Mouse (Mus musculus) brown adipose tissue, adult 24 weeks (tissue): ENCODE results near the gene Klf15. TPM values are rescaled to one million over a fixed set of nuclear protein-coding genes. Genes with fewer than 3 reads are reported as not detected.
A peak's percentile ranks its signal among the peaks of the same experiment; 100 is the strongest.

Experiments used
- H3K27ac ChIP-seq: fragments of 200-500 bp; replicated peaks from 2 replicates; pipeline ENCODE4 v1.5.1; 2012; ENCODE audit warnings: low read depth, mild to moderate bottlenecking, low read length
- H3K4me1 ChIP-seq: fragments of 200-500 bp; 2 replicates; pipeline ENCODE4 v1.6.1; 2012; ENCODE audit warnings: low read length, mixed read lengths; ENCODE audit not compliant: control insufficient read depth, insufficient read depth, insufficient read length
- H3K4me3 ChIP-seq: fragments of 200-500 bp; 2 replicates; pipeline ENCODE4 v1.5.1; 2012; ENCODE audit warnings: low read depth, mild to moderate bottlenecking, low read length, moderate library complexity; ENCODE audit not compliant: insufficient read depth
- polyA plus RNA-seq: library from polyadenylated mRNA; stranded (reverse); fragments of >200 nt; gene quantifications from 2 replicates; pipeline ENCODE4 v1.2.4, GENCODE M21; 2012; ENCODE audit not compliant: missing spikeins, insufficient read depth, insufficient read length

The Klf15 gene
- polyA plus RNA-seq, 1 experiment: 14.5 TPM

DNA sequence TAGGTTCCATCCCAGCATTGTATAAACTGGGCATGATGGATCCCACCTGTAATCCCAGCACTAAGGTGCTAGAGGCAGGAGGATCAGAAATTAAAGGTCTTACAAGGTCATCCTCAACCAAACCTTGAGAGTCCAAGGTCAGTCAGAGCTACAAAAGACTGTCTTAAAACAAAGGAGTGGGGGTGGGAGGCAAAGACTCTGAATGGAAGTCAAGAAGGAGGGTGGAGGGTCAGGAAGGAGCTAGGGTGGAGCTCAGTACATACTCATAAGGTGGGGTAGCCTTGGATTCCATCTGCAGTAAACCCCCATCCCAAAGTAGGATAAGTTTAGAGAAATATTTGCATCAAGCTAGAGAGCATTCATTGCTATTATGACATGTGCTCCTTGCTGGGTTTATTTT is 9.8 kb upstream of the Klf15 start:
- Histone ChIP-seq H3K4me1 (no peaks in the 10 kb centered on the region), H3K27ac (no peak overlapping the region), H3K4me3 (no peak overlapping the region)

GRCm38 (mm10) chr6:90453751-90454150 is 8.6 kb upstream of the Klf15 start:
- Histone ChIP-seq H3K4me3 (no peak overlapping the region), H3K4me1 (no peaks in the 10 kb centered on the region), H3K27ac (no peak overlapping the region)

GRCm38 (mm10) chr6:90457421-90457820 is 5.0 kb upstream of the Klf15 start:
- H3K4me1 ChIP-seq: no peaks in the 10 kb centered on the region
- H3K27ac ChIP-seq: no peak overlapping the region
- no peak overlapping the region for H3K4me3 ChIP-seq

GRCm38 (mm10) chr6:90461181-90461580 is 1.2 kb upstream of the Klf15 start:
- Histone ChIP-seq H3K4me1 (peaks cover 17% of the 10 kb centered on the region), H3K27ac (no peak overlapping the region), H3K4me3 (no peak overlapping the region)

DNA sequence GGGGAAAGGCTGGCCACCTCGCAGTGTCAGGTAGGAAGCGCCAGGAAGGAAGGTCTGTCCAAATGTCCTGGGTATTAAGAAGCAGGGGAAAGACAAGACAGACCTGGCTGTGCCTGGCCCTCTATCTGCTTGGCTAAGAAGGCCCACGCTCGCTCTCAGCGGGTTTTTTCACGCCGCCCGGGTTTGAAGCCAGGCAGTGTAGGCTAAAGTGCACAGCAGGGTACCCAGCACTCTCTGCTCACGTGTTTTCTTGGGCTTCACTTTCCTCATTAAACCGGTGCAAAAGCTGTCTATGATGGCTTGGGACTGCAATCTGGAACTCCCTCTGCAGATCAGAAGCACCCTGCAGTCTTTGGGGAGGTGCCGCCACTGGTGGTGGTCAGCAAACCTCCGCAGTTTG is 605 bp upstream of the Klf15 start:
- Histone ChIP-seq H3K4me3 (peak overlapping the region; percentile 60), H3K27ac (no peak overlapping the region), H3K4me1 (peaks cover 22% of the 10 kb centered on the region)

DNA sequence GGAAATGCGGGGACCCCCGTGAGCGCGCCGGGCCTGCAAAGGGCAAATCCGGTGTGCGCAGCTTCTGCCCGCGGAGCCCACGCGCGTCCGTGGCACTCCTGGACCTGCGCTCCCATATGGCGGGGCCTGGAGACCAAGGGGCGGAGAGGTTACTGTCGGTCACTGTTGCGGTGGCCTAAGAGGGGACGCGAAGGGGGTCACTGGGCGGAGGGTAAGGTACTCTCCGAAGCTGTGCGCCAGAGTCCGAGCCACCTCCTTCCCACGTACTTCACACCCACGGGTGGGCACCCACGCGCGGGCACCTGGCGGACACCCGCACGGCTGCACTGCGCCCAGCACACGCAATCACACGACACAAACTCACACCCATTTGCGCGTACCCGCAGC is 458 bp downstream of the Klf15 start:
- peaks cover 30% of the 10 kb centered on the region for H3K4me1 ChIP-seq
- H3K4me3 ChIP-seq: peak overlapping the region; percentile 60
- peak overlapping the region; percentile 52 for H3K27ac ChIP-seq

DNA sequence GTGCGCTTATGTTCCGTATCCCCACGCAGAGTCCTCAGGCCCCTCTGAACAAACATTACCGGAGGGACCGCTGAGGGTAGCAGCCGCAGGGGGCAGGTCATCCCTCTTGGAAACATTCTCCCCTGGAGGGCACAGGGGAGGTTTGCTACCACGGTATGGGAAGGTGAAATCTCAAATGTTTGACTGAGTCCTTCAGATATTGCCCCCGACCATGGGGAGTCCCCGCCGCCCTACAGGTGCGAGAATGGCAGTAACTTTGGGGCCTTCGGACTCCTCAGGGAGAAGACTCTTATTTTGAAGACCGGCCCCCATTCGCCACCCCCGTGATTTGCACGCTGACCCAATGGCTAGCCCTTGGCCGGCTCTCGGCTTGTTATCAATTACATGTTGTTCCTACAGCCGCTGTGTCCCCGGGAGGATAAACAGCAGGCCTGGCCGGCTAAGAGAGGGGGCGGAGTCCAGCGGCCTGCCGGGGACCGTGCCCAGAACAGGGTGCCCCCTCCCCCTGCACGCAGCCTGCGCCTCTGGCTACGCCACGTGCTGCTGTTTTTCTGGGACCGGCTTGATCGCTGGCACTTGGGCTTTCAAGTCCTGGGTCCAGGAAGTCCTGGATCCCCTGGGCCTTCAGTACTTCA is 969 bp downstream of the Klf15 start:
- Histone ChIP-seq H3K4me1 (peaks cover 33% of the 10 kb centered on the region), H3K4me3 (peak overlapping the region; percentile 60), H3K27ac (peak overlapping the region; percentile 52)

GRCm38 (mm10) chr6:90463890-90464421 is 1.6 kb downstream of the Klf15 start:
- H3K27ac ChIP-seq: 0 out of 2 replicates have a peak overlapping the region, but pooled peaks have one; percentile 4
- H3K4me1 ChIP-seq: peaks cover 33% of the 10 kb centered on the region
- peak overlapping the region; percentile 60 for H3K4me3 ChIP-seq

DNA sequence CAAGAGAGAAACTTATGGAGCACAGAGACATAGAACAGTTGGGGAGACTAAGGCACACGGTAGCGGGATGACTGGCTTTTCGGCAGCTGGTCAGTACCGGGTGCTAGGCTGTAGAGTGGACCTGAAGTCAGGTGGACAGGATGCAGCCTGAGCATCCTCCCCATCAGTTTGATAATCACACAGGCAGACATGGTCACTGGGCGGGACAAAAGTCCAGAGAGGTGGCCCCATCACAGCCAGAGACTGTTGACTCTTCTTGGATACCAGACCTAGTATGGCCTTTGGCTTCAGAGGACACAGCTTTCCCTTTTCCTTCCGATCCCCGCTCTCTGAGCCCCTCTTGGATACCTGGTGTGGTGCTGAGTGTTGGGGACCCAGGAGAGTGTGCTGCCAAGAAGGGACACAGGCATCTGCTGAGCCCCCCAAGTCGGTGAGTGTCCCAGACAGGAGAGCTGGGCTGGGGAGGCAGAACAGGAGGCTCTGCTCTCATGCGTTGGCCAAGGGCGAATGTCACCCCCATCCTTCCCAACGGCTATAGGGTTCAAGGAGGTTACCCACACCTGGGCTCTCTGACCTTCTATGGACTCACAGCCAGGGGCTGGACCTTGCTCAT is 2.8 kb downstream of the Klf15 start:
- H3K27ac ChIP-seq: no peak overlapping the region
- H3K4me3 ChIP-seq: no peak overlapping the region
- peaks cover 38% of the 10 kb centered on the region for H3K4me1 ChIP-seq

- H3K4me3 ChIP-seq: no peak overlapping the region
- H3K4me1 ChIP-seq: peaks cover 47% of the 10 kb centered on the region
- peak overlapping the region; percentile 39 for H3K27ac ChIP-seq
These were observed 3.7 kb downstream of the Klf15 start for GRCm38 (mm10) chr6:90466079-90466478.

DNA sequence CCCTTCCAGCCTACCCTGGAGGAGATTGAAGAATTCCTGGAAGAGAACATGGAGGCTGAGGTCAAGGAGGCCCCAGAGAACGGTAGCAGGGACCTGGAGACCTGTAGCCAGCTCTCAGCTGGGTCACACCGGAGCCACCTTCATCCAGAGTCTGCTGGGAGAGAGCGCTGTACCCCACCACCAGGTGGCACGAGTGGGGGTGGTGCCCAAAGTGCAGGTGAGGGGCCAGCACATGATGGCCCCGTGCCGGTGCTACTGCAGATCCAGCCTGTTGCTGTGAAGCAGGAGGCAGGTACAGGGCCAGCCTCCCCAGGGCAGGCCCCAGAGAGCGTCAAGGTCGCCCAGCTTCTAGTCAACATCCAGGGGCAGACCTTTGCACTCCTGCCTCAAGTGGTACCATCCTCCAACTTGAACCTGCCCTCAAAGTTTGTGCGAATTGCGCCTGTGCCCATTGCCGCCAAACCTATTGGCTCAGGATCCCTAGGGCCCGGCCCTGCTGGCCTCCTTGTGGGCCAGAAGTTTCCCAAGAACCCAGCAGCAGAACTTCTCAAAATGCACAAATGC is 4.6 kb downstream of the Klf15 start:
- peaks cover 54% of the 10 kb centered on the region for H3K4me1 ChIP-seq
- no peak overlapping the region for H3K27ac ChIP-seq

DNA sequence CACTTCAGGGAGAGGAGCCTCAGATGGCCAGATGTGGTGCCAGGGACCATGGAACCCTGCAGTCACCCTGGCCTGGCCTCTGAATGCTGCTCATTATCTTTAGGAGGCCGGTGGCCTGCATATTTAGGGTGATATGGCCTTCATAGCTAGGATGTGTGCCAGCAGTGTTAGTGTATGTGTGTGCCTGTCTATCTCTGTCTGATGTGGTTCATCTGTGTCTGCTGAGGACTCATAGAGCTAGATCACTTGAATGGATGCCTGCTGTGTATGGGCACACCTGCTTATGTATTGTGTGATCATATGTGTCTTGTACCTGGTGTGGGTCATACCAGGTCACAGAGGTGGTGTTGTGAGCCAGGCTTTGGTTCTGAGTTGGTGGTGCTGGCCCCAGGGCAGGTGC is 5.8 kb downstream of the Klf15 start:
- peaks cover 57% of the 10 kb centered on the region for H3K4me1 ChIP-seq
- H3K4me3 ChIP-seq: no peak overlapping the region
- no peak overlapping the region for H3K27ac ChIP-seq

More for the DNA sequence above, 4.6 kb downstream of the Klf15 start:
- no peak overlapping the region for H3K4me3 ChIP-seq

DNA sequence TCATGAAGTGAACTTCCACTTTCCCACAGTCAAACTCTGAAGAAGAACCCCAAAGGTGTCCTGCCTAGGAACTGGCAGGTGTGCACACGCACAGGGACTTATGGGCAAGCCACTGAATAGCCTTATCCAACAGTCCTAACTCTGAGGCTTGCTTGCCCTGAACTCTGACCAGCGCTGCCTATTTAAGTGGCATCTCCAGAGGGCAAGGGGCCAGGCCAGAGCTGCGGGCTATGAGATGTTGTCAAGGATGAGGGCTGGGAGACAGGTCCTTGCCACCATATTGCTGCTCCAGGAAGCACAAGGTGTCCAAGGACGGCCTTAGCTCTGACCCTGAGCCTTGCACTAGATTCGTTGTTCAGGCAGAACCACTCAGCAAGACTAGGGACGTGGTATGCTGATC is 6.7 kb downstream of the Klf15 start:
- H3K4me3 ChIP-seq: no peak overlapping the region

DNA sequence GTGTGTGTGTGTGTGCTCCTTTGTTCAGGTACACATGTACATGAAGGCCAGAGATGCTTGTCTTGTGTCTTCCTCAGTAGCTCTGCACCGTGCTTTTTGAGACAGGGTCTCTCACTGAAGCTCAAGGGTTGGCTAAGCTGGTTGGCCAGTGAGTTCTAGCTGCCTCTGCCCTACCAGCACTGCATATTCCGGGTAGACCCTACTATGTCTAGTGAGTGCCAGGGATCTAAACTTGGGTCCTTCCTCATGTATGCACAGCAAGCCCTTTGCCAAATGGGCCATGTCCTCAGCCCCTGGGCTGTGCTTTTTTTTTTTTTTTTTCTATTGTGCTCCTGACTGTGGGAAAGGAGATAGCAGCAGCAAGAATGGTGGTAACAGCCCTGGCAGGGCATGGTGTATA is 7.9 kb downstream of the Klf15 start:
- Histone ChIP-seq H3K27ac (peak overlapping the region; percentile 67; the same call in 1 of the 2 replicates), H3K4me3 (no peak overlapping the region), H3K4me1 (peaks cover 44% of the 10 kb centered on the region)

More for the DNA sequence above, 6.7 kb downstream of the Klf15 start:
- H3K27ac ChIP-seq: no peak overlapping the region
- peaks cover 55% of the 10 kb centered on the region for H3K4me1 ChIP-seq

DNA sequence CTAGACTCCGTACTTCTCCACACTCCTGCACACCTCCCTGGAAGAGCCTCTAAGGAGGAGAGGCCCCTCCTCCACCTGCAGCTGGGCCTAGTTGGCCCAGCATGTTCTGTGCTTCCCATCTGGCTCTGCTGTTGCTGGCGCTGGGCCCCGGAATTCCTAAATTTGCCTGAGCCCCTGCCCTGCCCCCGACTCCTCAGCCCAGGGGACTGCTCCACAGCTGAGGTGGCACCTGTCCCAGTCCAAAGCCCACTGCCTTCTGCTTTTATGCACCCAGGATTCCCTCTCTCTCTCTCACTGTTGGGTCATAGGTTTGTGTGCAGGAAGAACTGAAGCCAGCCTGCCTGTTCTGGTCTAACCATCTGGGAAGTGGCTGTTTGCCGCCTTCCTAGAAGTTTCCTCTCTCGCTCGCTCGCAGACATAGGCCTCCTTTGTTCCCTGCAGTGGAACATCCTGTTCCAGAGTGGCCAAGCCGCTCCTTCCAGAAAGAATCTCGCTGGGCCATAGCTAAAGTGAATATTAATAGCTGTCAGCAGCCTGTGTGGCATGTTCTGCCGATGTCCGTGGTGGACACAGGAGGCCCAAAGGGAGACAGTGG is 8.7 kb downstream of the Klf15 start:
- peak overlapping the region; percentile 67 for H3K27ac ChIP-seq
- no peak overlapping the region for H3K4me3 ChIP-seq
- H3K4me1 ChIP-seq: peaks cover 41% of the 10 kb centered on the region
